Mouse (Mus musculus) lung, embryonic 16.5 days (tissue): ENCODE data around the gene Olfr288. TPM values are rescaled to one million over a fixed set of nuclear protein-coding genes. Genes with fewer than 3 reads are reported as not detected.

Source experiments
- ATAC-seq: fragments of 200-750 bp; cut with Nextera tagmentation; 2 replicates; pipeline ENCODE4 v1.8.0; 2017; ENCODE audit warnings: low read depth, mild to moderate bottlenecking, moderate library complexity
- H3K27ac ChIP-seq: fragments of 300-500 bp; sonication (generic); 2 replicates; pipeline ENCODE4 v1.5.1; 2014; ENCODE audit warnings: mild to moderate bottlenecking, control low read depth, low read length
- H3K27me3 ChIP-seq: fragments of 300-500 bp; sonication (generic); 2 replicates; pipeline ENCODE4 v1.6.1; 2014; ENCODE audit warnings: low read depth, low read length, mixed read lengths; ENCODE audit not compliant: control insufficient read depth, insufficient read depth
- H3K36me3 ChIP-seq: fragments of 300-500 bp; sonication (generic); 2 replicates; pipeline ENCODE4 v1.6.1; 2014; ENCODE audit warnings: low read length; ENCODE audit not compliant: control insufficient read depth, insufficient read depth
- H3K4me1 ChIP-seq: fragments of 300-500 bp; sonication (generic); replicated peaks from 2 replicates; pipeline ENCODE4 v1.6.1; 2014; ENCODE audit warnings: low read length, mixed read lengths; ENCODE audit not compliant: control insufficient read depth, insufficient read depth
- H3K4me2 ChIP-seq: fragments of 300-500 bp; sonication (generic); 2 replicates; pipeline ENCODE4 v1.6.1; 2014; ENCODE audit warnings: low read depth, low read length, control low read depth
- H3K4me3 ChIP-seq: fragments of 300-500 bp; sonication (generic); 2 replicates; pipeline ENCODE4 v1.5.1; 2014; ENCODE audit warnings: mild to moderate bottlenecking, low read length, control low read depth
- H3K9ac ChIP-seq: fragments of 300-500 bp; sonication (generic); 2 replicates; pipeline ENCODE4 v1.6.1; 2014; ENCODE audit warnings: low read length, control low read depth
- H3K9me3 ChIP-seq: fragments of 300-500 bp; sonication (generic); 2 replicates; pipeline ENCODE4 v1.6.1; 2016; ENCODE audit warnings: low read length; ENCODE audit not compliant: control insufficient read depth
- WGBS: fragments of 180-500 bp; shearing (Covaris S2); extraction: QIAGEN DNeasy Blood & Tissue Kit; methylation state at CpG from one replicate; pipeline ENCODE4 v1.1.7; 2014; 5-methylcytosine and 5-hydroxymethylcytosine counted together
- polyA plus RNA-seq: library from polyadenylated mRNA; unstranded; fragments of >200 nt; fragmentation: Nextera tagmentation; extraction: Ambion mirVana; gene quantifications from 2 replicates; pipeline ENCODE4 v1.2.1, GENCODE M21; 2015

Olfr288 gene
- polyA plus RNA-seq, 1 experiment from 2014 or later: not detected

DNA sequence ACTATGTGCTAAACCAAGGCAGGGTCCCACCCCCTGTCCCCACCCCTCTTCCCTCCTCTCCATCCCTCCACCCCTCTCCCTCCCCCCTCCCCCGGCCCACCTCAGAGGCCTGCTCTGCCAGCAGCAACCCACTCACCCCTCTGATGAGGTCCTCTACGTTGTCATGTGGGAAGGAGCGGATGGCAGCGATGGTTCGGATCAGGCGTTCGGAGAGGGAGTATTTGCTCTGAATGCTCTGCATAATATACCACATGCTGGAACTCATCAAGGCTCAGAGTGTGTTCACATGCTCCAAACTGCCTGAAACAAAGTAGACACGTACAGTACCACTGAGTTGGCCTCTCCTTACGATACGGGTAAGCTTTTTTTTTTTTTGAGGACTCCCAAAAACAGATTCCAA, 52.8 kb downstream of the Olfr288 start:
- H3K36me3 ChIP-seq: peaks cover 10% of the 10 kb centered on the region
- WGBS: 86% methylated on average over 9 of the region's 10 CpGs
- ATAC-seq: no peak

DNA sequence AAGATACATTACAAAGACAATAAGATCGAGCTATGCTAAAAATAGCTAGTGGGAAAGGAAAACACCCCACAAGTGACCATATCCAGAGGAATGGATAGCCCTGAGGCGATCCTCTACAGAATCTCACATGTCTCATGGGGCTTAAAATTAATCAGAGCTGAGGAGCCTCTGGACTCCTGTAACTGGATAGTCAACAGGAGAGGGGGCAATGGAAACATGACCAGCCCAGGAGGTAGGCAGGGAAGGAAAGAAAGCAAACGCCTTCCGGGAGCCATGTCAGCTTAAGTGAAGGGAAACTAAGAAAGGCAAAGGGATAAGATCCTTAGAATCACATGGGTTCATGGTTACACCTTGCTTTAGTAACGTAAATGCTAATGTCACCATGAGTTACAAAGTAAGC, 54.5 kb downstream of the Olfr288 start:
- H3K27ac ChIP-seq: no peak overlapping the region
- H3K9ac ChIP-seq: no peak overlapping the region
- no peaks in the 10 kb centered on the region for H3K9me3 ChIP-seq
- H3K4me2 ChIP-seq: no peak overlapping the region
- WGBS: 91% methylated on average over 5 of the region's 5 CpGs
- no peak for ATAC-seq
- no peak overlapping the region for H3K4me3 ChIP-seq
- peaks cover 8% of the 10 kb centered on the region for H3K4me1 ChIP-seq
- H3K27me3 ChIP-seq: no peaks in the 10 kb centered on the region
- H3K36me3 ChIP-seq: peaks cover 20% of the 10 kb centered on the region

More for the DNA sequence above, 52.8 kb downstream of the Olfr288 start:
- no peak overlapping the region for H3K4me2 ChIP-seq
- H3K4me1 ChIP-seq: peaks cover 8% of the 10 kb centered on the region
- H3K27ac ChIP-seq: no peak overlapping the region
- no peak overlapping the region for H3K4me3 ChIP-seq
- H3K9me3 ChIP-seq: no peaks in the 10 kb centered on the region
- no peaks in the 10 kb centered on the region for H3K27me3 ChIP-seq
- H3K9ac ChIP-seq: no peak overlapping the region

DNA sequence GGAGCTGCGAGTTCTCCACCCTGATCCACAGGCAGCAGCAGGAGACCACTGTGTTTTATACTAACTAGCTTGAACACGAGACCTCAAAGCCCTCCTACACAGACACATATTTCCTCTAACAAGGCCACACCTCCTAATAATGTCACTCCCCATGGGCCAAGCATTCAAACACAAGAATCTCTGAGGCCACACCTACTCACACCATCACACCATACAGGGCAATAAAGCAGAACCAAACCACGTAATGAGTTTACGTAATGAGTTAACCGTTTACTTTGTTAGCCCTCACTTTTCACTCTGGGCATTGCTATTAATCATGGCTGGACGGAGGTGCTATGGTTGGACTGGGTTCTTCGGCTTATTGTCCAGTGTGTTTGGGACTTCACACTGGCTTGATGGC, 55.6 kb downstream of the Olfr288 start:
- Histone ChIP-seq H3K9me3 (no peaks in the 10 kb centered on the region), H3K36me3 (peaks cover 31% of the 10 kb centered on the region), H3K9ac (no peak overlapping the region), H3K4me3 (no peak overlapping the region), H3K4me1 (peaks cover 5% of the 10 kb centered on the region), H3K27me3 (no peaks in the 10 kb centered on the region), H3K4me2 (no peak overlapping the region), H3K27ac (no peak overlapping the region)
- no peak for ATAC-seq
- WGBS: 72% methylated on average over 7 of the region's 7 CpGs

DNA sequence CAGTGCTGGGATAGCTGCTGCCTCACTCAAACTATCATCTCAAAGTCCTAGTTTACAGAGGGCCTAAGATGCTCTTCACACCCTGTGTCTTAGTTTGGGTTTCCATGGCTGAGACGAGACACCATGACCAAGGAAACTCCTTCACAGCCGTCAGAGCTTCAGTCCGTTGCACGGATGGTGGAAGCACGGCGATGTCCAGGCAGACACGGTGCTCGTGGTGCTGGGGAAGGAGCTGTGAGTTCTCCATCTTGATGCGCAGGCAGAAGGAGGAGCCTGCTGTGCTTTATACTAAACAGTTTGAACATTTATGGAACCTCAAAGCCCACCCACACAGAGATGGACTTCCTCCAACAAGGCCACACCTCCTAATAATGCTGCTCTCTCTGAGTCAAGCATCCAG, 58.5 kb downstream of the Olfr288 start:
- H3K36me3 ChIP-seq: peaks cover 33% of the 10 kb centered on the region
- H3K27ac ChIP-seq: no peak overlapping the region
- H3K9me3 ChIP-seq: no peaks in the 10 kb centered on the region
- H3K4me2 ChIP-seq: no peak overlapping the region
- WGBS: 90% methylated on average over 9 of the region's 9 CpGs
- no peaks in the 10 kb centered on the region for H3K27me3 ChIP-seq
- no peak for ATAC-seq
- H3K4me1 ChIP-seq: no peaks in the 10 kb centered on the region
- H3K9ac ChIP-seq: no peak overlapping the region
- no peak overlapping the region for H3K4me3 ChIP-seq

Other genes with a start within 250 kb of the Olfr288 start
- gene Tmem106c, start 231.3 kb downstream of the Olfr288 start, polyA plus RNA-seq: 46.6 and 51.2 TPM in 2 replicates
- 17.0 and 19.2 TPM in 2 replicates for gene Col2a1, start 190.8 kb downstream of the Olfr288 start, polyA plus RNA-seq
- gene Pfkm, start 103.0 kb downstream of the Olfr288 start, polyA plus RNA-seq: 32.2 and 33.6 TPM in 2 replicates
- gene Senp1, start 101.8 kb downstream of the Olfr288 start, polyA plus RNA-seq: 27.4 and 29.2 TPM in 2 replicates
- gene Asb8, start 29.9 kb downstream of the Olfr288 start, polyA plus RNA-seq: 44.5 and 47.9 TPM in 2 replicates
- gene Ccdc184, start 28.4 kb downstream of the Olfr288 start, polyA plus RNA-seq: 0.20 and 0.24 TPM in 2 replicates
- gene Gm44579, start 25.4 kb upstream of the Olfr288 start, polyA plus RNA-seq: not detected in 2 replicates
- gene Olfr287, start 25.5 kb upstream of the Olfr288 start, polyA plus RNA-seq: not detected in 2 replicates
- gene Olfr286, start 38.9 kb upstream of the Olfr288 start, polyA plus RNA-seq: not detected in 2 replicates
- gene H1fnt, start 61.8 kb upstream of the Olfr288 start, polyA plus RNA-seq: not detected in 2 replicates
- 0.65 and 0.70 TPM in 2 replicates for gene Zfp641, start 100.6 kb upstream of the Olfr288 start, polyA plus RNA-seq
- gene Olfr285, start 121.8 kb upstream of the Olfr288 start, polyA plus RNA-seq: not detected in 2 replicates
- not detected in 2 replicates for gene Olfr284, start 145.4 kb upstream of the Olfr288 start, polyA plus RNA-seq
- not detected in 2 replicates for gene Olfr283, start 185.4 kb upstream of the Olfr288 start, polyA plus RNA-seq
- gene Olfr282, start 235.7 kb upstream of the Olfr288 start, polyA plus RNA-seq: not detected in 2 replicates